Mouse (Mus musculus): ENCODE measurements at regions not wholly inside any gene's neighbourhood (a gene's known extent, or its start where the extent isn't known, plus 50 kb on each side); places are given as distances from the start of the nearest gene placed in this dataset.

DNA sequence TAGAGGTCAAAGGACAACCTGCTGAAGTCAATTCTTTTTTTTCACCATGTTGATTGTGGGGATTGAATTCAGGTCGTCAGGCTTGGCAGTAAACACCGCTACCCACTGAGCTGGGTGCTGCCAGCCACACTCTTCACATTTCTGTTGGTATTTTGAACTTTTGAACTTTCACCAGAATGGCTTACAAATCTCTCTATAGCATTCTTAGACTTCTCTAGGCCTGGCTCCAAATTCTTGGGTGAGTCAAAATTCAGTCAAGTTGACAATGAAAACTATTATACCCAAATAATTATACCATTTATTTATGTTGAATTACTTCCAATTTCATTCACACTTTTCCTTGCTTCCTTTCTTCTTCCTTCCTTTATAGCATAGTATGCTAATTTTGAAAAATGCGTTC, 58.8 kb upstream of the 1700025G04Rik start:
- TF ChIP-seq CTCF (IDR thresholded peaks at IDR 0.05; ENCODE audit: low read depth, low read length) = no peak
- TF ChIP-seq EP300 (IDR thresholded peaks at IDR 0.05; ENCODE audit: insufficient read depth, low read depth, low read length) = no peak
- no peak for TF ChIP-seq POLR2A (IDR thresholded peaks at IDR 0.05; ENCODE audit: insufficient read depth, low read length)

All from ES-Bruce4 (cell line).